Mouse (Mus musculus) lung, adult 2 months (tissue): ENCODE measurements at regions not wholly inside any gene's neighbourhood (a gene's known extent, or its start where the extent isn't known, plus 50 kb on each side); places are given as distances from the start of the nearest gene placed in this dataset.

Experiments used
- DNase-seq: peaks from one replicate; pipeline ENCODE4 v3.0.0; 2022
- H3K4me1 ChIP-seq: fragments of 200-500 bp; 2 replicates; pipeline ENCODE4 v1.6.1; 2011; ENCODE audit warnings: low read length; ENCODE audit not compliant: control insufficient read depth, insufficient read depth
- H3K4me3 ChIP-seq: fragments of 200-500 bp; replicated peaks from 2 replicates; pipeline ENCODE3; 2011; ENCODE audit warnings: low read depth, mild to moderate bottlenecking, control low read depth, low read length; ENCODE audit errors: extremely low read depth
- CTCF ChIP-seq: fragments of 200-500 bp; IDR thresholded peaks from 2 replicates; pipeline ENCODE4 v1.5.1; 2011; ENCODE audit warnings: mild to moderate bottlenecking, low read length, control low read depth; ENCODE audit not compliant: insufficient read depth
- POLR2A ChIP-seq: fragments of 200-500 bp; IDR thresholded peaks from 2 replicates; pipeline ENCODE4 v1.6.1; 2011; ENCODE audit warnings: low read depth, mild to moderate bottlenecking, control low read depth, low read length, borderline replicate concordance; ENCODE audit errors: extremely low read depth
- WGBS: fragments of 180-500 bp; shearing (Covaris S2); methylation state at CpG from one replicate; pipeline ENCODE4 v1.1.7; 2018; 5-methylcytosine and 5-hydroxymethylcytosine counted together

DNA sequence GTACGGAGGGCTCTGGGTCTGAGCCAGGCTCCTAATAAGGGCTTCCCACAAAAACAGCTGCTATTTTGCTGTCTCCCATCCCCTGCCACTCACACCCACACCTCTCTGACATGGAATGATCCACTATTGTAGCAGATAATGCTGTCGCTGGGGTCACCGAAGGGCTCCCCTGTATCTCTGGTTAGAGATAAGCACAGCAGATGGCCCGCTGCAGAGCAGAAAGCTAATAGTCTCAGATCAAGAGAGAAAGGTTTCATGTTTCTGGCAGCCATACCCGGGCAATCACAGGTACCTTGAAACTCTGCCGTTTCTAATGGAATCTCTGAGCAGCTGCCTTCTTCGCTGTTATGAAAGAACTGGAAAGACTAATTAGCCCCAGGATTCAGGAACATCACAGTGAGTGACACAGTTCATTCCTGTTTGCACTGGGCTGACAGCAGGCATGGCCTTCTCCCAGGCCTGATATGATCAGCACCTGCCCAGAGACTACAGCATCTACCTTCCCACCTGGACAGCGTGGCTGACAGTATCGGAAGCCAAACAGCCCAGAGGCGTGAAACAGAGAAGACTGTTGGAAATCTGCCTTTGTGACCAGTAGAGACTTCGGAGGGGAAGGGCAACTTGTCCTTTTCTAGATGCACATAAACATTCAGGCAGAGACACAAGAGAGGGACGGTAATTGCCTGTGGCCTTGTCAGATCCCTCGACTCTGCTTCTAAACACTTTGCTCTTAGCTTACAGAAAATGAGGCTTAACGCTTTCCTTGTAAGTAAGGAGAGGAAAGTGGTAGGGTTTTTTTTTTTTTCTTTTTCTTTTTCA, 193.5 kb upstream of the Epha4 start:
- WGBS = 36% methylated on average over 14 of the region's 14 CpGs
- TF ChIP-seq CTCF = no peak
- TF ChIP-seq POLR2A = no peak
- Histone ChIP-seq H3K4me1 (no peaks in the 10 kb centered on the region), H3K4me3 (no peak overlapping the region)
- DNase-seq = no peak

DNA sequence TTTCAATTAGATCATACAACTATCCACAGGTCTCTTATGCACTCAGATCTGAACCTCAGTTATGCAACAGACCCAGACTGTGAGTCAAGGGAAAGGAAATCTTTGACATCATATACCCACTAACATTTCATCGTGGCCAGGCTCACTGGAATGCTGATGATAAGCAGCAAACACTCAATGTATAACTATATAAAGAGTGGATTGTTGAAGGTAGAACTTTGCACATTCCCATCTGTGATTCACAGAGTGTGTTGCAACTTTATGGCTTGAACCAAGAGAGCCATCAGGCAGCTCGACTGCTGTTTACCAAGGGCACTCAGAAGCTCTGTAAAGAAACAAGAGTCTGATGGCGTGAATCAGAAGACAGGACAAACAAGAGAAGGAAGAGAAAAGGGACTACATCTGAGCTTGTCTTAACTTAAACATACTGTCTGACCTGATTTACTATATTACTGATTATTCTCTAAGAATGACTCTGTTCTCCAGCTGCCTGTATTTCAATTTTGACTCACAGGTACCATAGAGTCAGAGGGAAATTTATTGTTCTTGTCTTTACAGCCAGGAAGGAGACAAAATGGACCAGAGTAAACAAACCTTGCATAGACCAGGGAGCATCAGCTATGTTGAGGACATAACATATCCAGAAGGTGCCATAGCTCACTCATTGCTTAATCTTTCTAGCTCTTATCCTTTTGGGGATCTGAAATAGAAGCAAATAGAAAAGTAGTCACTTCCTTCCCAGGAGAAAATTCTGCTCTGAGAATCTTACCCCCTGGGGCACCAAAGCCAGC, 180.5 kb upstream of the Epha4 start:
- TF ChIP-seq CTCF (no peak), POLR2A (no peak)
- WGBS = 47% methylated on average over 3 of the region's 3 CpGs
- H3K4me3 ChIP-seq = no peak overlapping the region

DNA sequence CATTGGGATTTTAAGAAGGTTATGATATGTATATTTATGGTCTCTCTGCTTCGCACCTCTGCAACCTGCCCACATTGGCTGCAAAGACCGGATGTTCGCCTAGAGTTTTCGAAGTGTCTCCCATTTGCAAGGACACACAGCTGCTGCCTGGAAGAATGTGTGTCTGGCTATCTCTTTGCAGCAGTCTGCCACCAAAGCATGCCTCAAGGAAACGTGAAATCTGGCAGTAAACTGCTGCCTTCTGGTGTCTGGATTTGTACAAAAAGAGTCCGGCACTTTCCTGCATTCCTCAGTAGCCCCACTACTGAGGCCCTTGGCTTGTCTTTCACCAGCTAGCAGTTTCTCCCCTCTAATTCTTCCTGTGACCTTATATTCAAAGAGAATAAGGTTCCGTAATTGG, 148.5 kb upstream of the Epha4 start:
- no peak overlapping the region for H3K4me3 ChIP-seq
- TF ChIP-seq CTCF = no peak
- TF ChIP-seq POLR2A = no peak
- DNase-seq = no peak
- 83% methylated on average over 7 of the region's 7 CpGs for WGBS
- no peaks in the 10 kb centered on the region for H3K4me1 ChIP-seq

More for the DNA sequence above, 180.5 kb upstream of the Epha4 start:
- no peaks in the 10 kb centered on the region for H3K4me1 ChIP-seq
- no peak for DNase-seq

DNA sequence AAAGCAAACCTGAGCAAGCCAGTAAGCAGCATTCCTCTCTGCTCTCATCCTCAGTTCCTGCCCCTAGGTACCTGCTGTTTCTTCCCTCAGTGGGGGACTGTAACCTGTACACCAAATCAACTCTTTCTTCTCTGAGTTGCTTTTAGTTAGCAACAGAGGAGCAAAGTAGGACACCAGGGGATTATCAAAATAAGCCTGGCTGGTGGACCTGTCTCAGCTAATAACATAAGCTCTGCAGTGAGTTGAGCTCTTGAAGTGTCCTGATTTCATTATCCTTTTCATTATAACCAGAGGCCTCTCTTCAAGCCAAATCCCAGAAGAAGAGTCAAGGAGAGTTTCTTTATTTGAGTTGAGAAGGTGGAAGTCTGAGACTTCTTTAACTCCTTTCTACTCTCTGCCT, 145.5 kb upstream of the Epha4 start:
- Histone ChIP-seq H3K4me1 (no peaks in the 10 kb centered on the region), H3K4me3 (no peak overlapping the region)
- TF ChIP-seq CTCF (no peak), POLR2A (no peak)
- no peak for DNase-seq

DNA sequence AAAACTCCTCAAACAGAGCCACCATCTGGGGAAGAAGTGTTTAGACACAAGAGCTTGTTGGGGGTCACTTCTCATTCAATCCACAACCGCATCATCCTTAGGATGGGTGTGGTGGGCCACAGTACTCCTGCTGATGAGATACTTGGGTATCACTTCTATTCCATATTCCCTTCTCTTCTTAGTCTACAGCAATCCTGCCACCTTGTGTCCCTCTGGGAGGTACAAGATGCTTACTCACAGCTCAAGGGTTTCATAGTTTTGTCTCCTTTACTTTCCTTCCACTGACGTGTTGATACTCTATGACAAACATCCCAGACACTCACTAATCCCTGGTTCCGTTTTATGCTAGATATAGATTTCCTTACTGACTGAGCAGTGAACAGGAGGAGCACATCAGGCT, 122.1 kb upstream of the Epha4 start:
- WGBS = 66% methylated on average over 3 of the region's 3 CpGs
- Histone ChIP-seq H3K4me3 (no peak overlapping the region), H3K4me1 (no peaks in the 10 kb centered on the region)
- TF ChIP-seq CTCF = no peak
- no peak for TF ChIP-seq POLR2A
- DNase-seq = no peak

DNA sequence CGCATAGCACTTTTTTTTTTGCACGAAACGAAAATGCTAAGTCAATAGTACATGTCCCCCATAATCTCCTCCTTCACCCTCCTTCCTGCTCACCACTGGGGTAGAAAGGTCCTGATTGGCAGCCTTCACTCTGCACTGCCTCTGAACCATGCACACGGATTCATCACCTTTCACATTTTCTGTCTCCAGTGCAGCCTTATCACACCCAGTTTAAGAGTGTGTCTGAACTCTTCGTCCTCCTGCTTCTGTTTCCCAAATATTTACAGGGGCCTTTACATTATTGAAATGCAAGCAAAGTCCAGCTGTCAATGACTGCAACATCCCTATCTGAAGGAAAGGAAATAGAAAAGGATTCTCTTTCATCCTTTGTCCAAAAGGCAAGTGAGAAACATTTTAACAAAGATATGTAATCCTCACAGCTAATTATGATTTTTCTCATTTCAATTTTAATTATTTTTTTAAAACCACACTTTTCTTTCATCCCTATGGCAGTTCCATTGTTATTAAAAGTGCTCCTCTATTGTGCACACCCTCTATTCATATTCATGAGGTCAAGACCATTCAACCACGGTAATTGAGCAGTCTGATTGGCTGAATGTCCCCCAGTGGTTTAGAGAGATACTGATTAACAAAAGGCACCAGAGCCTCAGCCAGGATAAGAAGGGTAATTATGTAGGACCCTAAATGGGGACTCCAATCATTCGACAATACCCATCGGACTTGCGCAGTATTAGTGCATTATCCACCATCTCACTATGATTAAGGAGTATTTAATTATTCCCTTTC, 114.8 kb upstream of the Epha4 start:
- no peak overlapping the region for H3K4me3 ChIP-seq
- 64% methylated on average over 9 of the region's 9 CpGs for WGBS
- TF ChIP-seq POLR2A (no peak), CTCF (no peak)

DNA sequence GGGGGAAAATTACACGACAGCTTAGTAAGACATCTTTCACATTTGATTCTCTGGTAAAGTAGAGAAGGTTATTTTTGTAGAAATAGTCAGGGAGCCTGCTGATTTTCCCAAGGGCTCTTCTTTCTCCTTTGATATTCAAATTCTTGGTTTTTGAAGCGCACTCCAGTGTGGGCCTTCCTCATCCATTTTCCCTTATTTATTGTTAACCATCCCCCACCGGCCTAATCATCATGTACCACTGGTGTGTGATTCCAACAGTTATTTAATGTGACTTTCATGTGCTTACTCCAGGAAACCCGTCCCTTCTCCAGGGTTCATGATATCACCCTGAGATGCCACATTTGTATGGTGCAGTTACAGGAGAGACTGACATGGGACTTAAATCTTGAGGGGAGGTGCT, 114.0 kb upstream of the Epha4 start:
- no peak for DNase-seq
- 81% methylated on average over 4 of the region's 4 CpGs for WGBS
- no peak for TF ChIP-seq CTCF
- no peak for TF ChIP-seq POLR2A
- no peaks in the 10 kb centered on the region for H3K4me1 ChIP-seq
- H3K4me3 ChIP-seq = no peak overlapping the region

More for the DNA sequence above, 114.8 kb upstream of the Epha4 start:
- no peaks in the 10 kb centered on the region for H3K4me1 ChIP-seq
- no peak for DNase-seq

DNA sequence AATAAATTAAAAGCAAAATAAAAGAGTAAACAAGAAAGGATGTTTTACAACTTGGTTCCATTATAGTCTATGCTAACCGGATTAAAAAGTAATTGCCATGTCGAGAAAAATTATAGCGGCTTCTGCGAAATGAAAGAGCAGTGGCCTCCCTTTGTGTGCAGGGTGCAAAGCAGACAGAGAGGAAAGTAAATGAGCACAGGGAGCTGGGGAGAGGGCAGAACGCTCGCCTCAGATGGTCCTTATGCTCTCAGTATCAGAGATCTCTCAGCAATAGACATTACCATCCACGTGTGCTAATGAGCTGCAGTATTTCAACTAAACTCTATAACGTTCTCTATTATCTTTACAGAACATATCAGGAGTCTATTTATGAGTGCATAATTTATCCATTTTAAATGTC, 102.6 kb upstream of the Epha4 start:
- DNase-seq = no peak
- TF ChIP-seq POLR2A = no peak
- TF ChIP-seq CTCF = no peak
- WGBS = 92% methylated on average over 8 of the region's 8 CpGs
- Histone ChIP-seq H3K4me1 (no peaks in the 10 kb centered on the region), H3K4me3 (no peak overlapping the region)

DNA sequence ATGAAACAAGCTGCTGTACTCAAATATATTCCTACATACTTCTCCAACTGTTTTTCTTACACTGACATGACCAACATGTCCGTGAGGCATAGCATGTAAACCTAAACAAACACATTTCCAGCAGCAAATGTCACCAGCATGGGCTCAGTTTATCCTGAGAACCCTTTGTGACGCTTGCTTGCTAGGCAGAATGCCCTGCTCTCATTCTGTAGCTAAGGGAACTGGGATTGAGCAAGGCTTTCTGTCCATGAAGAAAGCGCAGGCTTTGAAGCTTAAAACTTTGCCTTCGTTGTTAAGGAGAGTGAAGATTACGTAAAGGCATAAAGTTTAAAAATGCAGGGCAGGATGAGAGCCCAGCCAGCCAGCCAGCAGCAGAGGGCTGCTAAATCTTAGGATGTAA, 85.6 kb upstream of the Epha4 start:
- H3K4me1 ChIP-seq = no peaks in the 10 kb centered on the region
- no peak for DNase-seq
- WGBS = 57% methylated on average over 5 of the region's 5 CpGs

DNA sequence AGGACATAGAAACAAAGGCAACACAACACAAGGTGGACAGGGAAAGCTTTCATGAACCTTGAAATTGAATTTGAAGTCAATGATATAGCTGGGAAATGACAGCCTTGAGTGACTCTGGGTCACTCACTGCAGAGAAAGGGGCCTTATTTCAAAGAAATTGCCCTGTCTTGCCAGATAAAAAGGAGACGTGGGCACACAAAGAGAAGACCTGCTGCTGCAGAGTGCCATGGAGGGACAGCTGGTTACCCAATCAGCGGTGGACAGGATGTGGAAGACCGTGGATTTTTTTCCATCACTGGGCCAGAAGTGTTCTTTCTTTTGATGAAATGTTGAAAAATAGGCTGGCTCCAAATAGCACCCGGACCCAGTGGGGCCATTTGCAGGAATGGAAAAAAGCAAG, 77.8 kb upstream of the Epha4 start:
- H3K4me3 ChIP-seq = no peak overlapping the region
- no peak for DNase-seq
- TF ChIP-seq POLR2A (no peak), CTCF (no peak)
- no peaks in the 10 kb centered on the region for H3K4me1 ChIP-seq
- 87% methylated on average over 4 of the region's 4 CpGs for WGBS

More for the DNA sequence above, 85.6 kb upstream of the Epha4 start:
- no peak for TF ChIP-seq CTCF
- no peak for TF ChIP-seq POLR2A
- no peak overlapping the region for H3K4me3 ChIP-seq
